Mouse (Mus musculus) MEL (cell line): ENCODE measurements around the gene Kxd1. TPM values are rescaled to one million over a fixed set of nuclear protein-coding genes. Genes with fewer than 3 reads are reported as not detected.

ENCODE experiments used
- DNase-seq: peaks from one replicate; pipeline ENCODE4 v3.0.0; 2011; ENCODE audit warnings: low read depth, low spot score
- H3K27ac ChIP-seq: 2 replicates; pipeline ENCODE4 v1.5.1; 2012; ENCODE audit warnings: low read depth, mild to moderate bottlenecking, control low read depth, low read length, moderate library complexity; ENCODE audit not compliant: control insufficient read depth
- H3K27me3 ChIP-seq, 2 experiments: fragments of 150-350 bp in 1 of 2; sonication (generic) in 1 of 2; 2 replicates each; pipeline ENCODE4 v1.6.1; 2012; ENCODE audit warnings: low read length in 2 of 2, mild to moderate bottlenecking in 2 of 2, improper control_type of control experiment in 1 of 2, moderate library complexity in 1 of 2; ENCODE audit not compliant: insufficient read depth in 2 of 2, control insufficient read depth in 1 of 2
- H3K36me3 ChIP-seq, 2 experiments: 2 replicates each; pipeline ENCODE4 v1.6.1; 2012 to 2014; ENCODE audit warnings: low read length in 2 of 2, improper control_type of control experiment in 1 of 2, inconsistent platforms in 1 of 2, mild to moderate bottlenecking in 1 of 2; ENCODE audit not compliant: insufficient read depth in 2 of 2, control insufficient read depth in 1 of 2
- H3K4me1 ChIP-seq, 2 experiments: fragments of 150-350 bp in 1 of 2; sonication (generic) in 1 of 2; 2 replicates each; pipeline ENCODE4 v1.6.1; 2012; ENCODE audit warnings: low read length in 2 of 2, improper control_type of control experiment in 1 of 2, mild to moderate bottlenecking in 1 of 2; ENCODE audit not compliant: insufficient read depth in 2 of 2, control insufficient read depth in 1 of 2
- H3K4me3 ChIP-seq, 2 experiments: fragments of 150-350 bp in 1 of 2; sonication (generic) in 1 of 2; 2 replicates each; pipeline ENCODE4 v1.5.1; 2012; ENCODE audit warnings: low read depth in 2 of 2, low read length in 2 of 2, mild to moderate bottlenecking in 2 of 2, moderate library complexity in 2 of 2, control low read depth in 1 of 2, improper control_type of control experiment in 1 of 2; ENCODE audit not compliant: control insufficient read depth in 1 of 2, insufficient read depth in 1 of 2
- H3K79me2 ChIP-seq: 2 replicates; pipeline ENCODE4 v1.6.1; 2012; ENCODE audit warnings: mild to moderate bottlenecking, low read length, moderate library complexity; ENCODE audit not compliant: control insufficient read depth, poor library complexity, insufficient read depth
- H3K9ac ChIP-seq: 2 replicates; pipeline ENCODE4 v1.6.1; 2012; ENCODE audit warnings: low read depth, mild to moderate bottlenecking, control low read depth, low read length, moderate library complexity; ENCODE audit not compliant: control insufficient read depth, poor library complexity, severe bottlenecking
- H3K9me3 ChIP-seq: fragments of 150-350 bp; sonication (generic); replicated peaks from 2 replicates; pipeline ENCODE4 v1.6.1; 2012; ENCODE audit warnings: mild to moderate bottlenecking, low read length, improper control_type of control experiment, moderate library complexity; ENCODE audit not compliant: insufficient read depth
- CHD1 ChIP-seq: IDR thresholded peaks from 2 replicates; pipeline ENCODE4 v1.6.1; 2012; ENCODE audit warnings: low read depth, mild to moderate bottlenecking, inconsistent platforms, low read length, improper control_type of control experiment
- CHD2 ChIP-seq: IDR thresholded peaks from 2 replicates; pipeline ENCODE4 v1.6.1; 2011; ENCODE audit warnings: low read length, improper control_type of control experiment
- CTCF ChIP-seq, 3 experiments: IDR thresholded peaks in 2 of 3; conservative IDR thresholded peaks in 1 of 3; 2 replicates each; pipeline ENCODE4 v1.5.1; 2011 to 2012; ENCODE audit warnings: low read length in 3 of 3, low read depth in 2 of 3, mild to moderate bottlenecking in 2 of 3, improper control_type of control experiment in 1 of 3, inconsistent platforms in 1 of 3, mixed read lengths in 1 of 3, moderate library complexity in 1 of 3; ENCODE audit not compliant: control insufficient read depth in 1 of 3, insufficient read depth in 1 of 3, poor library complexity in 1 of 3, severe bottlenecking in 1 of 3
- GABPA ChIP-seq: IDR thresholded peaks from 2 replicates; pipeline ENCODE4 v1.6.1; 2012; ENCODE audit warnings: low read depth, mild to moderate bottlenecking, inconsistent platforms, low read length, improper control_type of control experiment, moderate library complexity
- GATA1 ChIP-seq: IDR thresholded peaks from 2 replicates; pipeline ENCODE4 v1.6.1; 2011; ENCODE audit warnings: low read depth, low read length, improper control_type of control experiment
- HCFC1 ChIP-seq: IDR thresholded peaks from 2 replicates; pipeline ENCODE4 v1.6.1; 2012; ENCODE audit warnings: low read depth, mild to moderate bottlenecking, inconsistent platforms, low read length, improper control_type of control experiment, moderate library complexity
- JUND ChIP-seq: IDR thresholded peaks from 2 replicates; pipeline ENCODE4 v1.6.1; 2011; ENCODE audit warnings: low read depth, mild to moderate bottlenecking, improper control_type of control experiment, low read length
- MXI1 ChIP-seq: IDR thresholded peaks from 2 replicates; pipeline ENCODE4 v1.6.1; 2011; ENCODE audit warnings: mild to moderate bottlenecking, low read depth, low read length, improper control_type of control experiment
- MYB ChIP-seq: IDR thresholded peaks from 2 replicates; pipeline ENCODE4 v1.6.1; 2011; ENCODE audit warnings: mild to moderate bottlenecking, low read depth, low read length, improper control_type of control experiment
- MYC ChIP-seq: IDR thresholded peaks from 2 replicates; pipeline ENCODE4 v1.6.1; 2011; ENCODE audit warnings: low read depth, mild to moderate bottlenecking, low read length, improper control_type of control experiment, moderate library complexity
- NELFE ChIP-seq: IDR thresholded peaks from 2 replicates; pipeline ENCODE4 v1.6.1; 2011; ENCODE audit warnings: low read depth, low read length, improper control_type of control experiment
- NRF1 ChIP-seq: IDR thresholded peaks from 2 replicates; pipeline ENCODE4 v1.6.1; 2014; ENCODE audit warnings: low read depth, mild to moderate bottlenecking, inconsistent platforms, low read length, improper control_type of control experiment, moderate library complexity; ENCODE audit not compliant: poor library complexity, insufficient read depth, severe bottlenecking
- POLR2AphosphoS2 ChIP-seq: IDR thresholded peaks from 2 replicates; pipeline ENCODE4 v1.6.1; 2011; ENCODE audit warnings: low read length, improper control_type of control experiment
- RAD21 ChIP-seq: IDR thresholded peaks from 2 replicates; pipeline ENCODE4 v1.6.1; 2011; ENCODE audit warnings: mild to moderate bottlenecking, low read depth, low read length, improper control_type of control experiment
- RCOR1 ChIP-seq: IDR thresholded peaks from 2 replicates; pipeline ENCODE4 v1.6.1; 2012; ENCODE audit warnings: low read depth, mild to moderate bottlenecking, inconsistent platforms, low read length, improper control_type of control experiment
- SIN3A ChIP-seq: IDR thresholded peaks from 2 replicates; pipeline ENCODE4 v1.6.1; 2012; ENCODE audit warnings: low read length, improper control_type of control experiment, inconsistent platforms
- UBTF ChIP-seq: IDR thresholded peaks from 2 replicates; pipeline ENCODE4 v1.6.1; 2012; ENCODE audit warnings: low read depth, mild to moderate bottlenecking, inconsistent platforms, low read length, improper control_type of control experiment, moderate library complexity, borderline replicate concordance; ENCODE audit not compliant: insufficient read depth
- USF2 ChIP-seq, 2 experiments: IDR thresholded peaks; 2 replicates each; pipeline ENCODE4 v1.6.1; 2011 to 2012; ENCODE audit warnings: improper control_type of control experiment in 2 of 2, low read length in 2 of 2, borderline replicate concordance in 1 of 2, inconsistent platforms in 1 of 2, low read depth in 1 of 2, mild to moderate bottlenecking in 1 of 2; ENCODE audit not compliant: insufficient read depth in 1 of 2
- ZMIZ1 ChIP-seq: IDR thresholded peaks from 2 replicates; pipeline ENCODE4 v1.6.1; 2012; ENCODE audit warnings: low read depth, mild to moderate bottlenecking, inconsistent platforms, low read length, improper control_type of control experiment, moderate library complexity
- polyA plus RNA-seq, 2 experiments: library from polyadenylated mRNA; stranded (reverse) in 1 of 2; unstranded in 1 of 2; fragments of >175 nt in 1 of 2; fragments of >200 nt in 1 of 2; gene quantifications; 2 replicates each; pipeline versions ENCODE4 v1.2.1 to v1.2.4; 2012; ENCODE audit warnings: low replicate concordance in 2 of 2, low read depth in 1 of 2; ENCODE audit not compliant: insufficient read length in 2 of 2, insufficient read depth in 1 of 2, missing spikeins in 1 of 2
- total RNA-seq: library from RNA; depleted of rRNA; stranded (reverse); fragments of 300-350 nt; gene quantifications from 2 replicates; pipeline ENCODE4 v1.2.3, GENCODE M21; 2012

Gene Kxd1
- total and polyA plus RNA-seq, 3 experiments = 54.4 to 77.4 TPM; not detected in 1

- no peak overlapping the region for H3K4me3 ChIP-seq
- no peak for DNase-seq
- no peaks in the 10 kb centered on the region; a peak in 1 of 4 replicates for H3K27me3 ChIP-seq
- TF ChIP-seq GATA1 (no peak), CHD2 (no peak), HCFC1 (no peak), MYC (no peak), UBTF (no peak), SIN3A (no peak), NRF1 (no peak), ZMIZ1 (no peak), USF2 (IDR thresholded peaks at IDR 0.05; ENCODE audit: borderline replicate concordance in 1 of 2, insufficient read depth in 1 of 2, low read depth in 1 of 2, low read length in 2 of 2) (no peak), MXI1 (no peak), MYB (no peak), JUND (no peak), RAD21 (no peak), GABPA (no peak), NELFE (no peak), RCOR1 (no peak), CHD1 (no peak), CTCF (IDR thresholded peaks at IDR 0.05 in 2 of 3, conservative IDR thresholded peaks at IDR 0.05 in 1 of 3; ENCODE audit: control insufficient read depth in 1 of 3, insufficient read depth in 1 of 3, low read depth in 2 of 3, low read length in 3 of 3, poor library complexity in 1 of 3, severe bottlenecking in 1 of 3) (no peak)
- H3K9me3 ChIP-seq = no peaks in the 10 kb centered on the region
- H3K79me2 ChIP-seq = no peaks in the 10 kb centered on the region
- H3K9ac ChIP-seq = no peak overlapping the region
- no peak overlapping the region for H3K27ac ChIP-seq
- H3K4me1 ChIP-seq = no peaks in the 10 kb centered on the region
- H3K36me3 ChIP-seq = no peaks in the 10 kb centered on the region
These were observed 33.9 kb downstream of the Kxd1 start for GRCm38 (mm10) chr8:70493692-70494415.

GRCm38 (mm10) chr8:70492664-70493640, 34.8 kb downstream of the Kxd1 start, which contains the start of gene Crlf1:
Gene Crlf1 (plus strand): TSS chr8:70493158.
- DNase-seq = no peak

More at GRCm38 (mm10) chr8:70492664-70493640, 34.8 kb downstream of the Kxd1 start, which contains the start of gene Crlf1:
- TF ChIP-seq POLR2AphosphoS2 = no peak
- no peaks in the 10 kb centered on the region for H3K4me1 ChIP-seq
- H3K9me3 ChIP-seq = no peaks in the 10 kb centered on the region
- no peaks in the 10 kb centered on the region for H3K36me3 ChIP-seq
- no peaks in the 10 kb centered on the region for H3K79me2 ChIP-seq
- no peak within 1 kb of the TSS for H3K27ac ChIP-seq
- H3K4me3 ChIP-seq = no peak within 1 kb of the TSS
- no peaks in the 10 kb centered on the region; a peak in 1 of 4 replicates for H3K27me3 ChIP-seq
- H3K9ac ChIP-seq = no peak within 1 kb of the TSS
